Mouse (Mus musculus): Measurements from ENCODE around the gene Tmcc2.

- TF ChIP-seq CTCF (IDR thresholded peaks at IDR 0.05; ENCODE audit: borderline replicate concordance, control insufficient read depth, extremely low read depth, insufficient read depth, low read length, poor library complexity) (no peak), POLR2A (IDR thresholded peaks at IDR 0.05; ENCODE audit: control insufficient read depth, extremely low read depth, insufficient read depth, low read length, poor library complexity) (no peak)
Observed at GRCm38 (mm10) chr1:132345514-132345913, 45.6 kb downstream of the Tmcc2 start.

Measured in thymus, adult 2 months (tissue).